Mouse (Mus musculus) CH12.LX (cell line): ENCODE measurements at regions not wholly inside any gene's neighbourhood (a gene's known extent, or its start where the extent isn't known, plus 50 kb on each side); places are given as distances from the start of the nearest gene placed in this dataset.

ENCODE experiments used
- DNase-seq: peaks from one replicate; pipeline ENCODE4 v3.0.0-alpha.2; 2013; ENCODE audit errors: extremely low read depth
- H3K27ac ChIP-seq: 2 replicates; pipeline ENCODE4 v1.5.1; 2012; ENCODE audit warnings: low read depth, mild to moderate bottlenecking, control low read depth, moderate library complexity; ENCODE audit not compliant: insufficient read depth
- H3K27me3 ChIP-seq: replicated peaks from 2 replicates; pipeline ENCODE3; 2012; ENCODE audit warnings: inconsistent platforms
- H3K36me3 ChIP-seq, 2 experiments: replicated peaks in 1 of 2; 2 replicates each; pipeline versions ENCODE3 to v1.6.1; 2012; ENCODE audit warnings: inconsistent platforms in 1 of 2, low read length in 1 of 2, mild to moderate bottlenecking in 1 of 2, mixed read lengths in 1 of 2, moderate library complexity in 1 of 2; ENCODE audit not compliant: control insufficient read depth in 1 of 2, insufficient read depth in 1 of 2
- H3K4me1 ChIP-seq, 2 experiments: 2 replicates each; pipeline ENCODE4 v1.6.1; 2012; ENCODE audit warnings: inconsistent platforms in 1 of 2, moderate library complexity in 1 of 2; ENCODE audit not compliant: insufficient read depth in 2 of 2, control insufficient read depth in 1 of 2
- H3K4me2 ChIP-seq: 2 replicates; pipeline ENCODE4 v1.6.1; 2012; ENCODE audit warnings: low read depth, mild to moderate bottlenecking, control low read depth; ENCODE audit not compliant: poor library complexity, insufficient read depth, severe bottlenecking
- H3K4me3 ChIP-seq, 3 experiments: fragments of 150-350 bp in 1 of 3; sonication (generic) in 1 of 3; replicated peaks in 1 of 3; 2 replicates each; pipeline versions ENCODE3 to v1.5.1; 2011 to 2012; ENCODE audit warnings: low read depth in 2 of 3, low read length in 2 of 3, mild to moderate bottlenecking in 2 of 3, moderate library complexity in 2 of 3, control low read depth in 1 of 3, improper control_type of control experiment in 1 of 3, inconsistent platforms in 1 of 3, mixed read lengths in 1 of 3; ENCODE audit not compliant: poor library complexity in 1 of 3
- H3K79me2 ChIP-seq: replicated peaks from 2 replicates; pipeline ENCODE4 v1.6.1; 2012; ENCODE audit warnings: mild to moderate bottlenecking, moderate library complexity; ENCODE audit not compliant: control insufficient read depth, poor library complexity, insufficient read depth, severe bottlenecking; ENCODE audit errors: extremely low read depth
- H3K9ac ChIP-seq: 2 replicates; pipeline ENCODE4 v1.6.1; 2012; ENCODE audit warnings: low read depth, mild to moderate bottlenecking, control low read depth, moderate library complexity; ENCODE audit not compliant: insufficient read depth
- H3K9me3 ChIP-seq: replicated peaks from 2 replicates; pipeline ENCODE3; 2012; ENCODE audit warnings: low read length, inconsistent platforms, mixed read lengths
- BHLHE40 ChIP-seq: IDR thresholded peaks from 2 replicates; pipeline ENCODE4 v1.6.1; 2011; ENCODE audit warnings: mild to moderate bottlenecking, low read depth, low read length, improper control_type of control experiment
- CHD2 ChIP-seq: IDR thresholded peaks from 2 replicates; pipeline ENCODE4 v1.6.1; 2011; ENCODE audit warnings: low read length, improper control_type of control experiment
- CTCF ChIP-seq, 2 experiments: IDR thresholded peaks in 1 of 2; conservative IDR thresholded peaks in 1 of 2; 2 replicates each; pipeline ENCODE4 v1.5.1; 2011 to 2012; ENCODE audit warnings: low read depth in 2 of 2, low read length in 2 of 2, improper control_type of control experiment in 1 of 2, inconsistent platforms in 1 of 2, mild to moderate bottlenecking in 1 of 2, moderate library complexity in 1 of 2
- ELF1 ChIP-seq: IDR thresholded peaks from 2 replicates; pipeline ENCODE4 v1.6.1; 2014; ENCODE audit warnings: low read depth, mild to moderate bottlenecking, inconsistent platforms, low read length, improper control_type of control experiment
- EP300 ChIP-seq: IDR thresholded peaks from 2 replicates; pipeline ENCODE4 v1.6.1; 2011; ENCODE audit warnings: low read length, improper control_type of control experiment
- ETS1 ChIP-seq: conservative IDR thresholded peaks from 2 replicates; pipeline ENCODE4 v1.6.1; 2012; ENCODE audit warnings: low read depth, mild to moderate bottlenecking, inconsistent platforms, low read length, improper control_type of control experiment, moderate library complexity
- HCFC1 ChIP-seq: IDR thresholded peaks from 2 replicates; pipeline ENCODE4 v1.6.1; 2012; ENCODE audit warnings: low read depth, mild to moderate bottlenecking, inconsistent platforms, low read length, improper control_type of control experiment
- IRF4 ChIP-seq: IDR thresholded peaks from 2 replicates; pipeline ENCODE4 v1.6.1; 2014; ENCODE audit warnings: low read depth, mild to moderate bottlenecking, inconsistent platforms, low read length, improper control_type of control experiment
- JUND ChIP-seq: conservative IDR thresholded peaks from 2 replicates; pipeline ENCODE4 v1.6.1; 2011; ENCODE audit warnings: low read depth, low read length, improper control_type of control experiment
- MAFK ChIP-seq: IDR thresholded peaks from 2 replicates; pipeline ENCODE4 v1.6.1; 2011; ENCODE audit warnings: low read length, improper control_type of control experiment; ENCODE audit not compliant: insufficient replicate concordance
- MAX ChIP-seq: IDR thresholded peaks from 2 replicates; pipeline ENCODE4 v1.6.1; 2011; ENCODE audit warnings: low read length, improper control_type of control experiment
- MAZ ChIP-seq: IDR thresholded peaks from 2 replicates; pipeline ENCODE4 v1.6.1; 2012; ENCODE audit warnings: low read depth, mild to moderate bottlenecking, inconsistent platforms, low read length, improper control_type of control experiment, moderate library complexity
- MEF2A ChIP-seq: IDR thresholded peaks from 2 replicates; pipeline ENCODE4 v1.6.1; 2014; ENCODE audit warnings: low read depth, mild to moderate bottlenecking, inconsistent platforms, low read length, improper control_type of control experiment, borderline replicate concordance
- MXI1 ChIP-seq: IDR thresholded peaks from 2 replicates; pipeline ENCODE4 v1.6.1; 2011; ENCODE audit warnings: mild to moderate bottlenecking, low read depth, low read length, improper control_type of control experiment
- MYC ChIP-seq: IDR thresholded peaks from 2 replicates; pipeline ENCODE4 v1.6.1; 2011; ENCODE audit warnings: low read depth, mild to moderate bottlenecking, improper control_type of control experiment, low read length
- NELFE ChIP-seq: IDR thresholded peaks from 2 replicates; pipeline ENCODE4 v1.6.1; 2011; ENCODE audit warnings: low read depth, low read length, improper control_type of control experiment
- NRF1 ChIP-seq: IDR thresholded peaks from 2 replicates; pipeline ENCODE4 v1.6.1; 2014; ENCODE audit warnings: low read depth, mild to moderate bottlenecking, inconsistent platforms, low read length, improper control_type of control experiment, moderate library complexity
- PAX5 ChIP-seq: IDR thresholded peaks from 2 replicates; pipeline ENCODE4 v1.6.1; 2012; ENCODE audit warnings: low read length, inconsistent platforms, mixed read lengths
- POLR2A ChIP-seq: IDR thresholded peaks from 2 replicates; pipeline ENCODE4 v1.6.1; 2011; ENCODE audit warnings: low read depth, mild to moderate bottlenecking, improper control_type of control experiment, low read length
- RAD21 ChIP-seq: IDR thresholded peaks from 2 replicates; pipeline ENCODE4 v1.6.1; 2011; ENCODE audit warnings: low read depth, mild to moderate bottlenecking, low read length, improper control_type of control experiment, moderate library complexity
- RCOR1 ChIP-seq: conservative IDR thresholded peaks from 2 replicates; pipeline ENCODE4 v1.6.1; 2012; ENCODE audit warnings: low read depth, mild to moderate bottlenecking, inconsistent platforms, low read length, improper control_type of control experiment
- SIN3A ChIP-seq: IDR thresholded peaks from 2 replicates; pipeline ENCODE4 v1.6.1; 2012; ENCODE audit warnings: low read length, improper control_type of control experiment, inconsistent platforms
- TBP ChIP-seq: conservative IDR thresholded peaks from 2 replicates; pipeline ENCODE4 v1.6.1; 2011; ENCODE audit warnings: low read depth, low read length, improper control_type of control experiment
- TCF12 ChIP-seq: IDR thresholded peaks from 2 replicates; pipeline ENCODE4 v1.6.1; 2014; ENCODE audit warnings: low read depth, mild to moderate bottlenecking, inconsistent platforms, low read length, improper control_type of control experiment
- UBTF ChIP-seq: IDR thresholded peaks from 2 replicates; pipeline ENCODE4 v1.6.1; 2012; ENCODE audit warnings: low read depth, mild to moderate bottlenecking, inconsistent platforms, low read length, improper control_type of control experiment, moderate library complexity
- USF2 ChIP-seq: conservative IDR thresholded peaks from 2 replicates; pipeline ENCODE4 v1.6.1; 2011; ENCODE audit warnings: low read depth, low read length, improper control_type of control experiment
- ZC3H11A ChIP-seq: IDR thresholded peaks from 2 replicates; pipeline ENCODE4 v1.6.1; 2012; ENCODE audit warnings: low read depth, mild to moderate bottlenecking, inconsistent platforms, low read length, improper control_type of control experiment
- ZKSCAN1 ChIP-seq: IDR thresholded peaks from 2 replicates; pipeline ENCODE4 v1.6.1; 2012; ENCODE audit warnings: low read depth, inconsistent platforms, low read length, improper control_type of control experiment, borderline replicate concordance
- ZMIZ1 ChIP-seq: IDR thresholded peaks from 2 replicates; pipeline ENCODE4 v1.6.1; 2012; ENCODE audit warnings: low read depth, mild to moderate bottlenecking, inconsistent platforms, low read length, improper control_type of control experiment
- ZNF384 ChIP-seq: IDR thresholded peaks from 2 replicates; pipeline ENCODE4 v1.6.1; 2012; ENCODE audit warnings: low read depth, low read length, improper control_type of control experiment, inconsistent platforms
- dilution Hi-C: fragments of 300-500 bp; cut with MboI; formaldehyde crosslinking; loops from 2 replicates; pipeline ENCODE4 v1.14.3; 2020; ENCODE audit warnings: low sequenced_read_pairs; ENCODE audit not compliant: extremely low pct_unique_long_range_greater_than_20kb, extremely low pct_ligation_motif_present
- in situ Hi-C: fragments of 300-500 bp; cut with MboI; formaldehyde crosslinking; loops from 3 replicates; pipeline ENCODE4 v1.14.3; 2019; ENCODE audit warnings: low sequenced_read_pairs, low pct_ligation_motif_present, low pct_unique_long_range_greater_than_20kb, mixed read lengths

DNA sequence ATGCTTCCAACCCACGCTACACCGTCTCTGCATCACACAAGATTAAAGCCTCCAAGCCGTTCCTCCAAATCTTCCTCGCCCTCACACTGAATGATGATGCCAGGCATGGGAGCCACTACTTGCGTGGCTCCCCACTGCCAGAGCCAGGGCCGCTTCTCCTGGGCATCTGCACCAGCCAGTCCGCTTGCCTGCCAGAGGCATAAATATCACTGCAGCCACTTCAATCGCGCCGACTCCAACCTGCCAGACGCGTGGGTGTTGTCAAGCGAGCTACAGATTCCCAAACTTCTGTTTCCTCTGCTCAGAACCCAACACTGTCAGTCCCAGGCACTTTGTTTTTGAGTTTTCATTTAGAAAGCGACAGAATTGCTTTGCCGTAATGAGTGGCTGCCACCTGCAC is 99.3 kb downstream of the Drd1 start:
- Histone ChIP-seq H3K9me3 (no peaks in the 10 kb centered on the region), H3K79me2 (no peaks in the 10 kb centered on the region), H3K27me3 (peaks cover 31% of the 10 kb centered on the region), H3K27ac (no peak overlapping the region), H3K4me1 (no peaks in the 10 kb centered on the region), H3K36me3 (no peaks in the 10 kb centered on the region)
- TF ChIP-seq MAFK = no peak
- no peak for TF ChIP-seq ELF1
- no peak for TF ChIP-seq CTCF (conservative IDR thresholded peaks at IDR 0.05 in 1 of 2, IDR thresholded peaks at IDR 0.05 in 1 of 2; ENCODE audit: low read depth in 2 of 2, low read length in 2 of 2)
- no peak for TF ChIP-seq ZMIZ1
- no peak for TF ChIP-seq UBTF
- no peak for TF ChIP-seq POLR2A
- TF ChIP-seq ZKSCAN1 = no peak
- no peak for TF ChIP-seq MAZ
- no peak for TF ChIP-seq MAX
- no peak for TF ChIP-seq ZC3H11A
- no peak for TF ChIP-seq BHLHE40
- TF ChIP-seq EP300 = no peak
- TF ChIP-seq SIN3A = no peak
- TF ChIP-seq NELFE = no peak
- TF ChIP-seq RAD21 = no peak
- TF ChIP-seq HCFC1 = no peak
- TF ChIP-seq PAX5 = no peak
- no peak for TF ChIP-seq CHD2
- TF ChIP-seq MXI1 = no peak
- TF ChIP-seq, all 38 proteins: peak for 0
- H3K9ac ChIP-seq = no peak overlapping the region
- dilution Hi-C loops = no loop called here
- DNase-seq = no peak
- no peak overlapping the region for H3K4me2 ChIP-seq
- in situ Hi-C loops = no loop called here
- H3K4me3 ChIP-seq = no peak overlapping the region

DNA sequence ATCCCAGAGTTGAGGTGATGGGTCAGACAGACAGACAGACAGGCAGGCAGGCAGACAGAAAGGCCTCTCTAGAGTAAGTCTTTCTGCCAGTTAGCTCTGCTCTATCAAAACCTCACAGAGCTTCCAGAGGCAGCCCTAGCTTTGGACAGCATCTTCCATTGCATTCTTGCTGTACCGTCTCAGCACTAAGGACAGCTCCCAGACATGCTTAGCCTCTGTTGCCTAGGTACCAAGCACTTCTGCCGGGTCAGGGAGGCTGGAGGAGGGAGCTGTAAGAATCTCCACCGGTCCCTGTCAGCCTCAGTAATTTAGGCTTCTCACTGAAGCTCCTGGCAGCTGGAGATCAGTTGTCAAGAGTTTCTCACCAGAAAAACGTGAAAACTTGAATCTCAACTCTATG is 107.4 kb downstream of the Drd1 start:
- no peak overlapping the region for H3K27ac ChIP-seq
- TF ChIP-seq TBP (no peak), JUND (no peak), USF2 (no peak), ZC3H11A (no peak), HCFC1 (no peak), NRF1 (no peak), RCOR1 (no peak), ETS1 (no peak), ZKSCAN1 (no peak), IRF4 (no peak), MEF2A (no peak), MAZ (no peak), MYC (no peak), ZNF384 (no peak), MAFK (no peak), TCF12 (no peak)
- H3K9me3 ChIP-seq = no peaks in the 10 kb centered on the region
- no peaks in the 10 kb centered on the region for H3K4me1 ChIP-seq
- DNase-seq = peak; percentile 2
- dilution Hi-C loops = no loop called here
- no peak overlapping the region for H3K4me3 ChIP-seq
- no peak overlapping the region for H3K4me2 ChIP-seq
- in situ Hi-C loops = no loop called here
- no peaks in the 10 kb centered on the region for H3K36me3 ChIP-seq
- no peaks in the 10 kb centered on the region for H3K79me2 ChIP-seq
- H3K9ac ChIP-seq = no peak overlapping the region
- H3K27me3 ChIP-seq = peaks cover 47% of the 10 kb centered on the region
